Comparison of ENCODE assay signal across 25 mouse cellular contexts in genomic region chr7:19222189-19222588, GRCm38 (mm10).
"Had no signal": no experiment of that assay in that cellular context is flagged by ENCODE, and none has a peak within 500 bp of the region (broad histone marks: within the 10 kb centered on the region; RNA-seq: fewer than 3 reads in every experiment).

No protein-coding gene starts in this region.

- H3K9ac ChIP-seq: heart, embryonic 13.5 days; heart, embryonic 15.5 days; hindbrain, embryonic 13.5 days; hindbrain, embryonic 15.5 days; kidney, embryonic 15.5 days; limb, embryonic 12.5 days had no signal

- H3K4me3 ChIP-seq: heart, embryonic 10.5 days; heart, embryonic 13.5 days; heart, embryonic 15.5 days; hindbrain, embryonic 13.5 days; hindbrain, embryonic 15.5 days; kidney, embryonic 15.5 days; limb, embryonic 10.5 days; limb, embryonic 12.5 days had no signal

- H3K36me3 ChIP-seq: hindbrain, embryonic 15.5 days had no signal

- H3K27ac ChIP-seq: heart, embryonic 10.5 days; heart, embryonic 13.5 days; heart, embryonic 15.5 days; hindbrain, embryonic 13.5 days; hindbrain, embryonic 15.5 days; hindbrain, postnatal 0 days; kidney, embryonic 15.5 days; kidney, postnatal 0 days; limb, embryonic 10.5 days; limb, embryonic 12.5 days had no signal

- H3K27me3 ChIP-seq: heart, embryonic 13.5 days; heart, embryonic 15.5 days; hindbrain, embryonic 15.5 days; kidney, embryonic 15.5 days; limb, embryonic 12.5 days had no signal

- ATAC-seq: hindbrain, postnatal 0 days; intestine, embryonic 16.5 days had no signal

- H3K9me3 ChIP-seq: heart, embryonic 10.5 days; heart, embryonic 13.5 days; heart, embryonic 15.5 days; hindbrain, embryonic 13.5 days; hindbrain, embryonic 15.5 days; kidney, embryonic 15.5 days; limb, embryonic 10.5 days; limb, embryonic 12.5 days had no signal

- H3K4me2 ChIP-seq: heart, embryonic 13.5 days; heart, embryonic 15.5 days; hindbrain, embryonic 13.5 days; hindbrain, embryonic 15.5 days; kidney, embryonic 15.5 days; limb, embryonic 12.5 days; liver, embryonic 11.5 days had no signal

- DNase-seq: gastrocnemius, postnatal 14 days; gastrocnemius, postnatal 36 days; heart, adult 18-20 months; heart, postnatal 14 days; heart, postnatal 36 days; kidney, adult 11 months; kidney, adult 2 months; kidney, adult 9 months; kidney, postnatal 14 days; kidney, postnatal 36 days; layer of hippocampus, adult 9-11 months; layer of hippocampus, postnatal 36 days; liver had no signal
